Mouse (Mus musculus): Measurements from ENCODE around the gene Msx3.
A peak's percentile ranks its signal among the peaks of the same experiment; 100 is the strongest.

Msx3 gene

DNA sequence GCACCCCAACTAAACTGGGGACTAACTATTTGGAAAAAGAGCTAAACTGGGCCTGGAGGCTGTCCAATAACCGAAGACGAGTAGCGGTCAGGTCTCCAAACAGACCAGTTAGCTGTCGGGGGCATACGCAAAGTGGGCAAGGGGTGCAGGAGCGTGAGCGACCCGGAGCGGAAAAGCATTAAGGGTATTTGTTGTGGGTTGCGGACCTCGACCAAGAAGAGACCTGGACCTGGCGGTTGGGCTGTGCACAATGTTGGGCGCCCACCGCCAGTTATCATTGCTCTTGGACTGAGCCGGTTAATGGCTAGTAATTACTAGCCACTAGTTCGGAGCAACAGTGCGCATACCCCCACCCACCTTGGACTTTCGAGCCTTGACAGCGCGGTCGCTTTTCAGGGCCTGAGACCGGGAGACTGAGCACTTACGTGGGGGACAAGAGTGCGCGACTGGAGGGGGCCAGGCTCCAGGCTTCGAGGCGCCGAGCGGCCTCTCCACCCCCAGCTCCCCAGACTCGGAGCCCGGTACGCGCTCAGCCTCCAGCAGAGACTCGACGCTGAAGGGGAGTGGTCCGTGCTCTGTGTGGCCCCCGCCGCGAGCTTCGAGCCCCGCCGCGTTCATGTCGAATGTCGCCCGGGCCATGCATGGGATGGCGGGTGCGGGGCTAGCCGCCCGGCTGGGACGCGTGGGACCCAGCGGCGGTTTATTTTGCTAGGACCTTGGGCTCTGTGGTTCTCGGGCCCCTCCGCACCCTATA is at the start of gene Msx3:
TSS of gene Msx3 (minus strand) at position 729 of the 754 bp plus-strand sequence.
- DNase-seq: no peak

GRCm38 (mm10) chr7:140098466-140098865 is 49.6 kb upstream of the Msx3 start:
- DNase-seq: no peak

DNA sequence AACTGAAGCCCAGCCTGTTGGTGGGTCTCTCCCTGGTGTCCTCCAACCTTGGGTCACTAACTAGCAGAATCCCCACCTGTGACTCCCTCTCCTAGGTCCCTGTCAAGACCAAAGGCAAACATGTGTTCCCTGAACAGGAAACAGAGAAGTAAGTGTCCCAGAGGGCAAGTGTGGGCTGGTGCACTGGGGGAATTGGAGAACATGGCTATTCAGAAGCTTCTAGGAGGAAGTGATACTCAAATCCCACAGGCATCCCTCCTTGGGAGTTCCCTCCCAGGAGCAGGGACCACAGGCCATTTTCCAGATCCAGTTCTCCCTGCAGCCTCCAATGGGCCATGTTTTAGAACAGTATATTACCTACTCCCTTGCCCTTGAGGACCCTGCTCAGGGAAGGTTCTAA is 47.2 kb upstream of the Msx3 start:
- no peak for DNase-seq

GRCm38 (mm10) chr7:140095556-140095955 is 46.7 kb upstream of the Msx3 start:
- no peak for DNase-seq

- DNase-seq: no peak
These were observed 46.1 kb upstream of the Msx3 start for GRCm38 (mm10) chr7:140094954-140095353.

- DNase-seq: no peak
These were observed 44.1 kb upstream of the Msx3 start, which contains the start of gene Prap1 for GRCm38 (mm10) chr7:140092924-140093528. TSS of gene Prap1 (plus strand) at chr7:140093395.

GRCm38 (mm10) chr7:140090601-140091000 is 41.7 kb upstream of the Msx3 start:
- no peak for DNase-seq

DNA sequence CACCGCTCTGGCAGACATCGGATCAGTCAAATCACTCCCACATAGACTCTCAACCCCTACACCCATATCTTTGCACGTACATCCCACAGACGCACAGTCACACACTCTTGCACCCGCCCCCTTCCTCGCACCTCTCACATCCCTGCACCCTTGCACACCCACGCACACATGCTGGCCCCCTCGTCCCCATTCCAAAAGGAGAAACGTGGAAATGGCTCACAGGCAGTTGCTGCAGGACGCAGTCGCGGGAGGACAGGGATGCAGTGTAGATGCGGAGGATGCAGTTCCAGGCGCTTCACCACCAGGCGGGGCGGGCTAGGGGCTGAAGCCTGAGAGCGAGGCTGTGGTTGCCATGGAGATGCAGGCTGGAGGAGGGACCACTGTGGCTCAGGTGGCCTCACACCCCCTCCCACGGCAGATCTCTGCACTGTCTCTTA is 33.4 kb upstream of the Msx3 start, which contains the start of gene Caly:
TSS of gene Caly (minus strand) at position 307 of the 437 bp plus-strand sequence.
- no peak for DNase-seq

DNA sequence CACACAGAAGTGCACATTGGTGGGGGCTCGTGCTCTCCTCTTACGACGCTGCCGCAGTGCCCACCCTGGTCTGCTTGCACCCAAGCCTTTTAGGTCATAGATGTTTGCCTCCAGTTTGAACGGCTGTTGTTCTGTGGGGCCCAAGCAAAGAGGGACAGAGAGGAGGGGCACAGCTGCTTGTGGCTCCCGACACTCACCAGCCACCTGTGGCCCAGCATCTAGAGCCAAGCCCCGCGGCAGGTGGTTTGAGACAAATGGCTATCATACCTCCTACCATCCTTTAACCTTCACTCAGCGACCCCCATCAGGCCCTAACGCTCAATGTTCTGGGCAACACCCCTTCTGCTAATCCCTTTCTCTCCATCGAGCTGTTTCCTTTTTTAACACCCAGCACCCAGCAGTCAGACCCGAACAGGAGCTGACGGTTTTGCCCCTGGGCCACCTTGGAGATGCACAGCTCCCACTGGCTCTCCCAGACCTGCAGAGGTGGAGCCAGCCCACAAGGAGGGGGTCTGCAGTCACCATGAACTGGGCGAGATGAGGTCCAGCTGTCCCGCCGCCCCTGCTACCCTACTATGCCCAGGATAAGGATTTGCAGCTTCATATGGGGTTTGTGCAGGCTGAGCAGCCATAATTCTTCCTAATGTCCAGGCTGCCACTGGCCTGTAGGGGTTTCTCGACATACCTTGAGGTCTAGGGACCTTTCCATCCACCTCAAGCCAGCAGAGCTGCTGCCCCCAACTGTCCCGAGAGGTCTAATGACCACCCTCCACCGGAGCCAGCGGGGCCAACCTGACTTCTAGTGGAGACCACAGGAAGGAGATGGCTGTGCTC is 32.7 kb upstream of the Msx3 start:
- DNase-seq: no peak

DNA sequence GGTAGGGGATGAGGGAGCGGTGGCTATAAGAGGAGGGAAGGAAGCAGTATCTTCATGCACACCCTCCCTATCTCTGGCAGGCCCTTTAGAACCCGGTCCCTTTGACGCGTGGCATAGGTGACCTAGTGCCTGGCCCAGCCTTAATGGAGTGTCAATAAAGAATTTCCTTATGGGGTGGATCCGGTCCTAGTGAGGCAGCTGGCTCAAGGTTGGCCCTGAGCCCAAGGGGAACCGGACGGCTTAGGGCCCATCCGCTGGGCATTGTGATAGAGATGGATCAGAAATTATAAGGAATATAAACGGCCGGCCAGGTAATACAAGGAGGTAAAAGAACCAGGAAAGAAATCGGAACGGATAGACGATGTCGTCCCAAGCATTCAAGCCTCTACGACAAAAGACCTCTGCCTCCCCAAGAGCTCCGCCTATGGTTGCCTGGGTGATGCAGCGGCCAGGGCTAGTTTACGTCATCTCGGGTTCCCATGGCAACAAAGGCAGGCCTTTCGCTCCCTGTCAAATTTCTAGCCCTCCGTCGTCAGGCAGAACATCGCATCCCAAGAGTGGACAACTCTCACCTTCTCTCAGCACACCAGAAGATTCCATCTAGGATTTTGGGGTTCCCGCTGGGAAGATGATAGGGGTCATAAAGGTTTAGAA is 31.7 kb upstream of the Msx3 start:
- DNase-seq: no peak

DNA sequence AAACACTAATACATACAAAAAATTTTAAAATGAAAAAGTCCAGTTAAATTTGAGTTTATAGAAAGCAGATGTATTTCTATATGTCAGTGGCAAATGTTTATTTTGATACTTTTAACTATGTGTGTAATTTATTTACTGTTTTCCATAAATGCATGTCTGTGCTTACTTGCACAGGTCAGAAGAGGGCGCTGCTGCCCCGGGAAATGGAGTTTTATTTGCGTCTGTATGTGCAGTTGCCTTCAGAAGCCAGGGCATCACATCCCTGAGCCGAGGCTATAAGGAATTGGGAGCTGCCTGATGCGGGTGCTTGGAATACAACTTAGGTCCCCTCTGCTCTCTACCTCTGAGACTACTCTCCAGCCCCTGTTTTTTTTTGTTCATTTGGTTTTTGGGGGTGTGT is 29.8 kb upstream of the Msx3 start:
- DNase-seq: peak; percentile 27 to 58

DNA sequence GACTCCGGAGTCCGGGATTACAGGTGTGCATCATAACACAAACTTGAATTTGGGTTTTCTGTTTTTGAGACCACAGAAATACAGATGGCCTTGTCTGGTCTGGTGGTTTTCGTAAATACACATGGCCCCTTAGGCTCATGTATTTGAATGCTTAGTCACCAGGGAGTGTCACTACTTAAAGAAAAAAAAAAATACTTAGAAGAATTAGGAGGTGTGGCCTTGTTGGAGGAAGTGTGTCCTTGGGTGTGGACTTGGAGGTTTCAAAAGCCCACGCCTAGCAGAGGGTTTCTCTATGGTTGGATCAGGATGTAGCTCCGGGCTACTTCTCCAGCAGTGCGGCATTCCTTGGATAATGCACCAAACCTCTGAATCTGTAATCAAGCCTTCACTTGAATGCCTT is 28.8 kb upstream of the Msx3 start:
- no peak for DNase-seq

DNA sequence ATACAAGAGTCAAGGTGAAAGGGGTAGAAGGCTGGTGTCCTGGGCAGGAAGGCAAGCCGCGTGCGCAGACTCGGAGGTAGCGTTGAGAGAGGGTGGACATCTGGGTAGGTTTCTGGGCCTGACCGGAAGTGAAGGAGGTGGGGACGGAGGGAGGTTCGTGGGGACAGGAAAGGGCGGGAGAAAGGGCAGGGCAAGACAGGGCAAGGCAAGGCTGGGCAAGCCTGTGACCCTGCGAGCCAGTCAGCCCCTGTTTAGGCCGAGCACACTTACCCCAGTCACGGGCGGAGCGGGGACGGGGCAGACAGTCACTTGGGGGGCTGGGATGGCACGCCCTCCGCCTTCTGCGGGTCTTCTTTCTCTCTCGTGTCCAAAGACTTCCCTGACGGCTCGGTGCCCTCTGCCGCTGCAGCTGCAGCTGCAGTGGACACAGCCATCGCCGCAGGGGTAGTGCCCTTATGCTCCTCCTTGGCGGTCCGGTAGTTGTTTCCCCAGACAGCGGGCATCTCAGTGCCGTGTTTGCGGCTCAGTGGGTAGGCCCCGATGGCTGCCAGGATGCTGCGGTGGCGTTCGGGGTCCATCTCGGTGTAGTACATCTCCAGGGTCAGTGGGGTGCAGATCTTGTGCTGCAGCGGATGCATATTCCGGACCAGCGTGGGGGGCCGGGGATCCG is 21.3 kb upstream of the Msx3 start:
- no peak for DNase-seq

GRCm38 (mm10) chr7:140067397-140067796 is 18.5 kb upstream of the Msx3 start:
- DNase-seq: no peak

- peak; percentile 19 to 67 for DNase-seq
These were observed 14.2 kb upstream of the Msx3 start for GRCm38 (mm10) chr7:140063092-140063491.

DNA sequence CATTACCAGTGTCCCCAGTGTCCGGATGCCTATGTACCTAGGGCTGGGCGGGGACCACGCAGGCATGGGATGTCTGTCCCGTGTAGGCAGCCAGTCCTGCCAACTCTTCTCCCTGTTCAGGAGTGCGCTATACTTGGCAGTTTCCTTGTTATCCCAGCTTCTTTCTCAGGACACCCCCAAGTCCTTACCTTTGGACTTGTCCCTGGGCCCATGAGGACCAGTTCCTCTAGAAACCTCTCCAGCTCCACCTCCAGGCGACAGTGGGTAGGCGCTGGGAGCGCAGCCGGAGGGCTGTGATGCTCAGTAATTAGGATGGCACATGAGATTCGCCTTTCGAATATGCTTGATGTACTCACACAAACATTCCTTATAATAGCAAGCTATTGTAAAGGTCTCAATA is 13.4 kb upstream of the Msx3 start:
- peak in 1 of 2 experiments; percentile 16 for DNase-seq

GRCm38 (mm10) chr7:140061832-140062130 is 12.9 kb upstream of the Msx3 start:
- no peak for DNase-seq

- no peak for DNase-seq
These were observed 12.3 kb upstream of the Msx3 start for GRCm38 (mm10) chr7:140060936-140061831.

GRCm38 (mm10) chr7:140059601-140060000 is 10.7 kb upstream of the Msx3 start:
- DNase-seq: no peak

DNA sequence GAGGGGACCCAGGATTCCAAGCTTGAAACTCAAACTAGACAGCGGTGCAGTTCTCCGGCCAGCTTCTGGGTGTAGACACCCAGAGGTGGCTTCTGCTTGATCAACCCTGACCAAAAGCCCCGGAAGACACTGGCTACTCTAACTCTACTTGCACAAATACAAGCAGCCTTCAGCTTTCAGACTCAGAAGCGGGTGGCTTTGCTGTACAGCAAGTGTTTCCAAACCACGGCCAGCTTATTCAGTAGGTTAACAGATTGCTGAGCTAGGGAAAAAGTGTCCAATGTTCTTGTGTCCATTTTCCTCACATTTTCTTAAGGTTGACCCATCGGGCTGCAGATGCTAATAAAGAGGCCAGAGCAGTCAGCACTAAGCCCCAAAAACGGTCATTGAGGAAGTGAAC is 9.6 kb upstream of the Msx3 start:
- DNase-seq: no peak
